Mouse (Mus musculus): Measurements from ENCODE around the gene Rabl3. TPM values are rescaled to one million over a fixed set of nuclear protein-coding genes. Genes with fewer than 3 reads are reported as not detected.

Rabl3 gene
- total RNA-seq, 1 experiment from 2014 or later = 7.3 TPM

Other genes with a start within 250 kb of the Rabl3 start
- not detected in 3 replicates for gene Stxbp5l, start 154.9 kb upstream of the Rabl3 start, total RNA-seq (2017)
- gene Gtf2e1, start 96 bp upstream of the Rabl3 start, total RNA-seq (2017) = 16.3 to 20.1 TPM (median 18.8 TPM) in 3 replicates
- not detected in 3 replicates for gene Hgd, start 40.3 kb downstream of the Rabl3 start, total RNA-seq (2017)
- 8.2 to 43.3 TPM (median 18.0 TPM) in 3 replicates for gene Ndufb4, start 114.6 kb downstream of the Rabl3 start, total RNA-seq (2017)
- gene Fstl1, start 237.0 kb downstream of the Rabl3 start, total RNA-seq (2017) = 0.68 TPM in 1 of 3 replicates, not detected in the others

Measured in monocyte, adult 5-6 weeks (primary cell).